Mouse (Mus musculus) right cerebral cortex, postnatal 10 days (tissue): ENCODE measurements around the gene Fam83c.

ENCODE experiments used
- DNase-seq, 2 experiments: peaks; one replicate each; pipeline ENCODE4 v3.0.0; 2021; ENCODE audit warnings: low spot score in 2 of 2

Fam83c gene

GRCm38 (mm10) chr2:155794674-155795445, 39.8 kb downstream of the Fam83c start:
- DNase-seq: no peak

GRCm38 (mm10) chr2:155792899-155793298, 41.8 kb downstream of the Fam83c start:
- DNase-seq: no peak

DNA sequence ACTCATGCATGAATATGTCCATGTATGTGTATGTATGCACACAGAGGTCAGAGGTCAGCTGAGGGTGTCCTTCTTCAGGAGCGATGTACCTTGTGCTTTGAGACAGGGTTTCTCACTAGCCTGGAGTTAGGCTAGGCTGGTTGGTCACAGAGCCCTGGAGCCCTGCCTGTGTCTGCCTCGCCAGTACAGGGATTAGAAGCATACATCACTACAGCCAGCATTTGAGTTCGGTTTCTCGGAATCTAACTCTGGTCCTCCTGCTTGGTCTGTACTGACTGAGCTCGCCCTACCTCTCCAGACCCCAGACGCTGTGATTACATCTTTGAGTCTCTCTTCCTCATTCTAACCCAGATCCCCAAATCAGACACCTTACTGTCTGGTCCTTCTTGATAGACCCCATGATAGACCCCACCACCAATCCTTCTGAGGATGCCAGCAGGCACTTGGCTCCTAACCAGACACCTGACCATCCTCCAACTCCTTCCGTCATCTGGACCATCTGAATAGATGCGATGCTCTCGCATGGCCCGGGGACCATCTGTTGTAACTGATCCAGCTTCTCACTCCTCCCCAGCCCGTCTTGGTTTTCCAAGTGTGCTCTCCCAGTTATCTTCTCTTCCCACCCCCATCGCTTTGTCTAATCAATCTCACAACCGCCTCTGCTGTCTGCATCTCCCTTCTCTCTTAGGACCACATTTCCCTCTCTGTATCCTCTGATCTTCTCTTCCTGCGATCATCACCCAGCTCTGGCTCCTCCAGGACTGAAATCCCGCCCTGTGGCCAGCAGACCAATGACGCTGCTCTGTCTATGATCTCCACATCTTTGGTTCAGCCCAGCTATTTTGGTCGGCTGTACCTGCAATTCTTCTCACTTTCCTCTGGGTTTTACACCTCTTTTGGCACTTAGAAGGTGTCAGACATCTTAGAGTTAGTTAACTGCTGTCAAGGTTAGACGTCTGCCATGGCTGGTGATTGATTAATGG, 46.4 kb downstream of the Fam83c start:
- no peak for DNase-seq

GRCm38 (mm10) chr2:155786905-155787304, 47.7 kb downstream of the Fam83c start:
- DNase-seq: no peak

DNA sequence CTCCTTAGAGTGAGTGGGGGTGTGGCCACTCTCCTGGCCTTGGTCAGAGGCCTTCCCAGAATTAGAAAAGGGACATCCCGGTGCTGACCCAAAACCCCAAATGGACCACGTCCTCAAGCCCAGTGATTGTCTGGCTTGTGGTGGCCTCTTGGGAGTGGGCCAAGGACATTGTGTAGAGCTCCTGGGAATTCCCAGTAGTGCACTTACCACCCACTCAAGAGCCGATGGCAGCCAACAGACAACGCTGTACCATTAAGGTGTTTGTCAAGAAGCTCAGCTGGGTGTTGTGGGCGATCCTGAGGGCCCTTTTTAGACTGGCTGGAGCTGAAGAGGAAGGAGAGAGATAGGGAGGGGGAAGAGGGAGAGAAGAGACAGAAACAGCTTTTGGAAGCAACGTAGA, 50.1 kb downstream of the Fam83c start:
- DNase-seq: no peak

DNA sequence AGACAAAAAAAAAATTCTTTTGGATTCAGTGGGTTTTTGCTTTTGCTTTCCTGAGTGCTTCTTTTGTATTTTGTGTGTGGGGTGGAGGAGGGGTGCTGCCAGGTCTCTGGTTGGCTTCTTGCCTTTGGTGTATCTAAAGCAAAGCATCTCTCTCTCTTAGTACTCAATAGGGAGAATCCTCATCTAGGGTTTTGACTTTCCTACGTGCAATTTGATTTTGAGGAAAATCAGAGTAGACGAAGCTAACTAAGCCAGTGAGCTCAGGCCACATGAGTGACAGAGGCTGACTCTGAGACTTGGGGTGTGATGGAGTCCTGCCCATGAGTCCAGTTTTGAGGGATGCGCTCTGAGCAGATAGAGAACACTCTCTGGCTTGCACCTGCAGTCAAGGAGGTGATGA, 55.1 kb downstream of the Fam83c start:
- DNase-seq: no peak

- no peak for DNase-seq
Observed at GRCm38 (mm10) chr2:155779066-155779465, 55.6 kb downstream of the Fam83c start.

DNA sequence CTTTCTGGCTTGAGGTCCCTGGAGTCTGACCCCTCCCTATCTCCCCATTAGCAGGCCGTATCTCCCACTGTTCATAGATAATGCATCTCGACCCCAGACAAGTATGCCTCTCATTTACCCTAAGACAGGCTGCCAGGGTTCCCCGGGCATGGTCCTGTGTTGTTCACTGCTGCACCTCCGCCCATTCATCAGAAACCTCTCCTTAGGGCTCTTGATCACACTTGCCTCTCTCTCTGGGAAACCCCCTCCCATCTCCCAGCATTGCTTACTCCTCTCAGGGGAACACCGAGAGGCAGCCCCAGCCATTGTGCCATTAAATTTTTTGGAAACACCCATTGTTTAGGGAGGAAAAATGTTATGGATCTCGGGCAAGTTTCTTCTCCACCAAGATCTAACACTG, 56.6 kb downstream of the Fam83c start:
- DNase-seq: no peak

DNA sequence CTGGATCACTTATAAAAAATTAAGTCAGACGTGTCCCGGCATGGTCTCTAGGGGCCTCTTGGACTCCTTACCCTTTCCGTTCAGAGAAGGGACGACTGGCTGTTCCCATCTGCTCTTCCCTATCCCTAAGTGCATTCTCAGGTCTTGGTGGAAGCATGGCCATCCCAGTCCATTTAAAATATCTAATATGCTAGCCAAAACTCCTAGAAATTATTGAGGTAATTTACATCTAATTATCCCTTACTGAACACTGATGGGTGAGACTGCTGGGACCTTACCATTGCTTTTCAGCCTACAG, 57.0 kb downstream of the Fam83c start:
- DNase-seq: no peak
